Mouse (Mus musculus) macrophage (primary cell): Measurements from ENCODE around the gene Slc29a2. TPM values are rescaled to one million over a fixed set of nuclear protein-coding genes. Genes with fewer than 3 reads are reported as not detected.

ENCODE experiments used
- H3K27ac ChIP-seq: fragments of 350-480 bp; formaldehyde crosslinking; 2 replicates; pipeline ENCODE4 v1.9.0; 2021
- H3K36me3 ChIP-seq: fragments of 350-480 bp; formaldehyde crosslinking; 2 replicates; pipeline ENCODE4 v1.9.0; 2021; ENCODE audit errors: inconsistent target
- H3K4me3 ChIP-seq: fragments of 350-480 bp; formaldehyde crosslinking; 2 replicates; pipeline ENCODE4 v1.9.0; 2021; ENCODE audit errors: inconsistent target
- H3K79me2 ChIP-seq: fragments of 350-480 bp; formaldehyde crosslinking; 2 replicates; pipeline ENCODE4 v1.9.0; 2021; ENCODE audit errors: inconsistent target
- WGBS: methylation state at CpG from one replicate; pipeline ENCODE4 v1.1.7; 2026; ENCODE audit warnings: inconsistent platforms; ENCODE audit not compliant: missing documents; 5-methylcytosine and 5-hydroxymethylcytosine counted together
- polyA plus RNA-seq: library from polyadenylated mRNA; stranded (reverse); fragments of 250-400 nt; gene quantifications from 3 replicates; pipeline ENCODE4 v1.2.4, GENCODE M21; 2018; ENCODE audit warnings: inconsistent platforms

Gene Slc29a2
- polyA plus RNA-seq, 1 experiment from 2014 or later: 0.75 TPM

DNA sequence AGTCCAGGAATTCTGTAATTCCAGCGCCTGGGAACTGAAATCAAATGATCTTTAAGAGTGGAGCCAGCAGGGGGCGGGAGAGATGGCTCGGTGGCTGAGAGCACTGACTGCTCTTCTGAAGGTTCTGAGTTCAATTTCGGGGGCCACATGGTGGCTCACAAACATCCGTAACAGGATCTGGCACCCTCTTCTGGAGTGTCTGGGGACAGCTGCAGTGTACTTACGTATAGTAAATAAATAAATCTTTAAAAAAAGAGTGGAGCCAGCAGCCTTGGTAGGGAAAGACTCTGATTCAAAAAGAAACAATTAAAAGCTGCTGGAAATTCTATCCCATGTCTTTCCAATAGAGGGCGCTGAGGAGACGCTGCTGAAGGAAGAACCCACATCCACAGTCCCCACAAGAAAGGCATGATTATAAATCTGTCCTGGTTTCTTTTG, 8.7 kb upstream of the Slc29a2 start:
- Histone ChIP-seq H3K79me2 (no peaks in the 10 kb centered on the region), H3K36me3 (no peaks in the 10 kb centered on the region), H3K27ac (no peak overlapping the region), H3K4me3 (no peak overlapping the region)
- WGBS: 12% methylated on average over 8 of the region's 8 CpGs

DNA sequence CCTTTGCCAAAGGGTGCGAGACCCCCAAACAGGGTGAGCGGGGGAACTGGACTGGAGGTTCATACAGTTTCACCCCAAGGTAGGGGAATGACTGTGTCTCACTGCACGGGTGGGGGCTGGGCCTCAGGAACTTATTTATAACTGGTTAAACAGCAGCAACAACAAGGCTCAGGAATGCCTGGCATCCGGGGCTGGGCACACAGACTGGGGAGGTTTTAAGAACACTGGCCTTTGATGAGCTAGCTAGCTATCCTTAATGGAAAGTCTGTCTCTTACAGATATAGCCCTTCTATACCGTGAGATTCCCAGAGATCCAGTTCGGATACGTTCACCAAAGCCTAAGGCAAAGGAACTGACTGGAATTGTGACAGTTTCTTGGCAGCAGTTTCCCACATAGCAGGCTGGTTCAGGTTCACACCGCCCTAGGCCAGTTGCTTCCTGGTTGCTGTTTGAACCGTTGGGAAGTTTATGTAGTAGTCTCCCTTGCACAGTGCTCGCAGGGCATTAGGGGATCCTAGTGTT, 7.4 kb upstream of the Slc29a2 start:
- Histone ChIP-seq H3K79me2 (no peaks in the 10 kb centered on the region), H3K36me3 (no peaks in the 10 kb centered on the region), H3K27ac (no peak overlapping the region), H3K4me3 (no peak overlapping the region)
- 49% methylated on average over 10 of the region's 10 CpGs for WGBS

DNA sequence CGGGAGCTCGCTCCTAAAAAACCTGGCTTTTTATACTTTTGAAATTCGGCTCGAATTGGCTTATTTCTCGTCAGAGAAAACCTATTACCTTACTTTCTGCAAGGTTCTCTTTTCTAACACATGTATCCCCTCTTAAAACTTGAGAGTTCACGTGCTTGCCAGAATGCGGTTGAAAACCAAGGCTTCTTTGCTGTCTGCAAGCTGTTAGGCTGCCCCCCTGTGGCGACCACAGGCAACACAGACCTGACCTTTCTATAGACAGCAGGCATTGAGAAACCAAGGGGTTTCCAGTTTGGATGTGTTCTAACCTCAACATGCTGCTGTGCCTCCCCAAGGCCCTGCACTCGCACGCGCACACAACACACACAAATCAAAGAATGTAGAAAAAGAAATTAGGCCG, 6.9 kb upstream of the Slc29a2 start:
- no peak overlapping the region for H3K4me3 ChIP-seq
- 23% methylated on average over 11 of the region's 12 CpGs for WGBS
- H3K36me3 ChIP-seq: no peaks in the 10 kb centered on the region
- no peak overlapping the region for H3K27ac ChIP-seq
- no peaks in the 10 kb centered on the region for H3K79me2 ChIP-seq

DNA sequence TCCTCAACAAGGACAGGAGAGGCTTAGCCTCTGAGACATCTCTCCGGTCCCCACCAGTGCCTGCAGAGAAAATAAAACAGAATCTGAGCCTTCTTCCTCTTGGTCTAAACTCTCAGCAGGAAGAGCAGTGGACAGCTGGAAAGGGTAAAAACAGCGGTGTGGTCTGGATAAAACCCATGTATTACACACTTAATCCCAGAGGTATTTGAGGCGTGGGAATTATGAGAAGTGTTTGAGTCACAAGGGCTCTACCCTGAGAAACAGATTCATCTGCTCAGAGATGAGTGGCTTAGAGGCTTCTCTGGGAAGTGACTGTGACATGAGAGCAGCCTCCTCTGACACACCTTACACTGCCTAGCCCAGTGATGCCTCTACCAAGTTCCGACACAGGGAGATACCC, 6.0 kb upstream of the Slc29a2 start:
- Histone ChIP-seq H3K36me3 (no peaks in the 10 kb centered on the region), H3K79me2 (no peaks in the 10 kb centered on the region), H3K4me3 (no peak overlapping the region), H3K27ac (no peak overlapping the region)
- WGBS: 91% methylated on average over 4 of the region's 4 CpGs

DNA sequence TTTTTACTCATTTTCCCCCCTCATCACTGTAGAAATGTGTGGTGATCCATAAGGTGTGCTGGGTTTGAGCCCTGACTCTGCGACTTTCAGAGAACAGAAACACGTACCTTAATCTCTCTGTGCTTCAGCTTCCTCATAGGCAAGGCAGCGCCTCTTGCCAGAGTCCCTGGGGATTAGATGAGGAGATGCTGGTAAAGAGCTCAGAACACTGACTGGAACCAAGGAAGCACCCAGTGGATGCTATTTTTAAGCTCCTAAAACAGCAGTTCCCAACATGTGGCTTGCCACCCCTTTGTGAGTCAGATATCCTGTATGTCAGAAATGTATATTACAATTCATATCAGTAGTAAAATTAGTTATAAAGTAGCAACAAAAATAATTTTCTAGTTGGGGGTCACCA, 5.5 kb upstream of the Slc29a2 start:
- H3K79me2 ChIP-seq: no peaks in the 10 kb centered on the region
- H3K4me3 ChIP-seq: no peak overlapping the region
- 100% methylated on average over 3 of the region's 3 CpGs for WGBS
- 0 out of 2 replicates have a peak overlapping the region, but pooled peaks have one; percentile 8 for H3K27ac ChIP-seq
- H3K36me3 ChIP-seq: no peaks in the 10 kb centered on the region

DNA sequence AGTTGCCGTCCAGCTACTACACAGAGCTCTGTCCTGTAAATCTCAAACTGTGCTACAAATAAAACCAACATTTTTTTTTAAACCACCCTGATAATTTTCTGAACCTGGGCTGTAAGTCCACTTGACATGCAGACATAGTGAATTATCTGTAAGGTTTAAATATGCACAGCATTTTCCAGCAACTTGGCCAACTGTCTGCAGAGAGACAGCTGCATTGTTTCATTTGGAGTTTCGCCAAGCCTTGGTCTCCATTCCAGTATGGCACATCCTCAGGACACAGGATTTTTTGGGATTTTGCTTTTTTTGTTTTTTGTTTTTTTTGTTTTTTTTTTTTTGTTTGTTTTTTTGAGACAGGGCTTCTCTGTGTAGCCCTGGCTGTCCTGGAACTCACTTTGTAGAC, 2.2 kb upstream of the Slc29a2 start:
- WGBS: 96% methylated on average over 2 of the region's 2 CpGs
- no peak overlapping the region for H3K4me3 ChIP-seq
- H3K36me3 ChIP-seq: no peaks in the 10 kb centered on the region
- no peaks in the 10 kb centered on the region for H3K79me2 ChIP-seq
- no peak overlapping the region for H3K27ac ChIP-seq

DNA sequence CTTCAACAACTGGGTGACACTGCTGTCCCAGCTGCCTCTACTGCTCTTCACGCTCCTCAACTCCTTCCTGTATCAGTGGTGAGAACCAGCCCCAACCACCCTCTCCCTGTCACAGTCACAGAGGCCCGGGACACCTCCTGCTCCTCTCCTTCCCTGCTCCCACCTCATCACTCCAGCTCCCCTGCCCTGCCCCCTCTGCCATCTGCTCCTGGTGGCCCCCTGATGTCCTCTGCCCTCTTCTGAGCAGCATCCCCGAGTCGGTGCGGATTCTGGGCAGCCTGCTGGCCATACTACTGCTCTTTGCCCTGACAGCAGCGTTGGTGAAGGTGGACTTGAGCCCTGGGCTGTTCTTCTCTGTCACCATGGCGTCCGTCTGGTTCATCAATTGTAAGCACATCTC, 2.5 kb downstream of the Slc29a2 start:
- Histone ChIP-seq H3K36me3 (no peaks in the 10 kb centered on the region), H3K27ac (no peak overlapping the region), H3K79me2 (no peaks in the 10 kb centered on the region), H3K4me3 (no peak overlapping the region)
- 92% methylated on average over 8 of the region's 8 CpGs for WGBS

DNA sequence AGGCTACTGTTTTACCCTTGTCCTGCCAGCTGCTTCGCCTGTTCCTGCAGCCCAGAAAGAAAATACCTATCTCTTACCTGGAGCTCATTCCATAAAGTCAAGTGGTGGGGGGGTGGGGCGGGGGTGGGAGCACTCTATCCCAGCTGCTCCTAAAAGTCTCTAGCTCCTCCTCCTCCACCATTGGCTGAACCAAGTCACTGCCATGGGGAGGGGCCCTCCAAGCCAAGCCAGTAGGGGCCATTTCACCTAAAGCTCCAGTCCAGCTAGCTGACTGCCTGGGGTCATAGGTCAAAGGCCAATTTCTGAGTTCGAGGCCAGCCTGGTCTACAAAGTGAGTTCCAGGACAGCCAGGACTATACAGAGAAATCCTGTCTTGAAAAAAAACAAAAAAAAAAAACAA, 9.0 kb downstream of the Slc29a2 start:
- H3K79me2 ChIP-seq: no peaks in the 10 kb centered on the region
- H3K4me3 ChIP-seq: no peak overlapping the region
- no peak overlapping the region for H3K27ac ChIP-seq
- WGBS: 82% methylated on average over 3 of the region's 3 CpGs
- H3K36me3 ChIP-seq: no peaks in the 10 kb centered on the region

DNA sequence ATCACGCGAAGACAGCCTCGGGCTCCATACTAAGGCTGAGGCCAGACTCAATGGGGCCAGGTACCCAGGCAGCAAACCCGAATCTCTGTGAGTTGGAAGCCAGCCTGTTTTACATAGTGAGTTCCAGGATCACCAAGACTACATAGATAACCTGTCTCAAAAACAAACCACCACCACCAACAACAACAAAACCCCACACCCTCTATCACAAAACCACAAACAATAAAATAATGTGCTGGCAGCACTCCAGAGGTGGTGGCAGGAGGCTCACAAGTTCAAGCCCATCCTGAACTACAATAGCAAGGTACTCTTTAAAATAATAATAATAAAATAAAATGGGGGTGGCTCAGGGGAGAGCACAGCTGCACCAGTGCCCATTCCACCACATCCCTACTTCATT, 12.9 kb downstream of the Slc29a2 start:
- Histone ChIP-seq H3K79me2 (peaks cover 16% of the 10 kb centered on the region), H3K27ac (no peak overlapping the region), H3K36me3 (no peaks in the 10 kb centered on the region), H3K4me3 (no peak overlapping the region)
- WGBS: 95% methylated on average over 4 of the region's 4 CpGs

DNA sequence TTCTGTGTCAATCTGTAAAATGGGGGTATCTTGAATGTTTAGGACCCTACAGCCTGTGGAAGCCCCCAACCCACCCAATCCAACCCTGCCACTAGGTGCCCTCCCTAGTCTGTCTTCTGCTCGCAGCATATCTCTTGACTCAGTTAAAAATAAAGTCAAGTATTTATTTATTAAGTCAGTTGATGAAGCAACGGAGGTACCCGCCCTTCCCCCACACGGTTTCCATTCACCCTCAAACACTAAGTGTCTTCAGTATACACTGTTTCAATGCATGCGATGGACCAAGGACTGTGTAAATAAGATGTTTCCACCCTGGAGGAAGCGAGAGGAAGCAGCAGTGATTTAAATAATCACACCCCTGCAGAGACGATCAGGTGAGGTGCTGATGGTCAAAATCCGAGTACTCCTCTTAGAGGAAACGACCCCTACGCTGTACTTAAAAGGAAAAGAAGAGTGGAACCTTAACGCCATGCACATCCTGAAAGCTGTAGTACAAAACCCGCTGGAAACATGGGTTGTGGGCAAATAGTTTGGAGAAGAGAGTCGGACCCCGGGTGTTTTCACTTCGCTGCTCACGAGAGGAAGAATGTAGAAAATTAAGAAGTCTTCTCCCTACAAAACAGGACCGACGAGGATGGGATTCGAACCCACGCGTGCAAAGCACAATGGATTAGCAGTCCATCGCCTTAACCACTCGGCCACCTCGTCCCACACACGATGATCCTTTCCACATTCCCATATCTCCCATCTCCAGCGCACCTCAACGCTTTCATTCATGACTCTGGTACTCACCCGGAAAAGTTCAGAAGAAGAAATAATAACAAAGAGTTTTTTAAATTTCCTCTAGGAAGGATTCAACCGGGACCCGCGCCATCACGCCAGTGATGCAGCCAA, 14.3 kb downstream of the Slc29a2 start:
- WGBS: 13% methylated on average over 32 of the region's 32 CpGs
- Histone ChIP-seq H3K27ac (no peak overlapping the region), H3K4me3 (peak overlapping the region; percentile 92), H3K79me2 (peaks cover 30% of the 10 kb centered on the region), H3K36me3 (no peaks in the 10 kb centered on the region)

DNA sequence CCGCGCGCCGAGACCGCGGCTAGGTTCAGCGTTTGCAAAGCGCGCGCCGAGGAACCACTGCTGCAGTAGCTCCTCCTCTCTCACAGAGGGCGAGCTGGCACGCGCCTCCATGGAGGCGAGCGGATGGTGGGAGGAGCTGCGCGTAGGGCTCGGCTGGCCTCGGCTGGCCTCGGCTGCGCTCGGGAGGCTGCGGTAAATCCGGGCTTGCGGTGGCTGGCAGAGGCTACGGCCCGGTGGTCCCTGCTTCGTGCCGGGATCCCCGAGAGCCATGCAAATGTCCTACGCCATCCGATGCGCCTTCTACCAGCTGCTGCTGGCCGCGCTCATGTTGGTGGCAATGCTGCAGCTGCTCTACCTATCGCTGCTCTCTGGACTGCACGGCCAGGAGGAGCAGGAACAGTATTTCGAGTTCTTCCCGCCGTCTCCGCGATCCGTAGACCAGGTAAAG, 15.1 kb downstream of the Slc29a2 start, which contains the start of the genes B4gat1 and AC124502.3:
TSS of gene B4gat1 (plus strand) at position 118 of the 448 bp plus-strand sequence.
TSS of gene AC124502.3 (plus strand) at position 183 of the 448 bp plus-strand sequence.
- under 1% methylated on average over 33 of the region's 44 CpGs for WGBS
- Histone ChIP-seq H3K4me3 (peak within 1 kb of the TSS; percentile 92), H3K27ac (peak within 1 kb of the TSS; percentile 38), H3K36me3 (no peaks in the 10 kb centered on the region), H3K79me2 (peaks cover 38% of the 10 kb centered on the region)

DNA sequence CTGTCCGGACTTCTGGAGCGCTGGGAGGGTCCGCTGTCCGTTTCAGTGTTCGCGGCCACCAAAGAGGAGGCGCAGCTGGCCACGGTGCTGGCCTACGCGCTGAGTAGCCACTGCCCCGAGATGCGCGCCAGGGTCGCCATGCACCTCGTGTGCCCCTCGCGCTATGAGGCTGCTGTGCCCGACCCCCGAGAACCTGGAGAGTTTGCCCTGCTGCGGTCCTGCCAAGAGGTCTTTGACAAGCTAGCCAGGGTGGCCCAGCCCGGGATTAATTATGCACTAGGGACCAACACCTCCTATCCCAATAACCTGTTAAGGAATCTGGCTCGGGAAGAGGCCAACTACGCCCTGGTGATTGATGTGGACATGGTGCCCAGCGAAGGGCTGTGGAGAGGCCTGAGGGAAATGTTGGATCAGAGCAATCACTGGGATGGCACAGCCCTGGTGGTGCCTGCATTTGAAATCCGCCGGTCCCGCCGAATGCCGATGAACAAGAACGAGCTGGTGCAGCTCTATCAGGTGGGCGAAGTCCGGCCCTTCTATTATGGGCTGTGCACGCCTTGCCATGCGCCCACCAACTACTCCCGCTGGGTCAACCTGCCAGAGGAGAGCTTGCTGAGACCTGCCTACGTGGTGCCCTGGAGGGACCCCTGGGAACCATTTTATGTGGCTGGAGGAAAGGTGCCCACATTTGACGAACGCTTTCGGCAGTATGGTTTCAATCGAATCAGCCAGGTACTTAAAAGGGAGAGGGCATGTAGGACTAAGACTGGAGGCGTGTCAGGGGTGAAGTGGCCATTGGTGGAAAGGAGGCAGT, 15.8 kb downstream of the Slc29a2 start:
- WGBS: 25% methylated on average over 40 of the region's 41 CpGs
- Histone ChIP-seq H3K36me3 (no peaks in the 10 kb centered on the region), H3K27ac (no peak overlapping the region), H3K79me2 (peaks cover 46% of the 10 kb centered on the region), H3K4me3 (peak overlapping the region; percentile 92)

DNA sequence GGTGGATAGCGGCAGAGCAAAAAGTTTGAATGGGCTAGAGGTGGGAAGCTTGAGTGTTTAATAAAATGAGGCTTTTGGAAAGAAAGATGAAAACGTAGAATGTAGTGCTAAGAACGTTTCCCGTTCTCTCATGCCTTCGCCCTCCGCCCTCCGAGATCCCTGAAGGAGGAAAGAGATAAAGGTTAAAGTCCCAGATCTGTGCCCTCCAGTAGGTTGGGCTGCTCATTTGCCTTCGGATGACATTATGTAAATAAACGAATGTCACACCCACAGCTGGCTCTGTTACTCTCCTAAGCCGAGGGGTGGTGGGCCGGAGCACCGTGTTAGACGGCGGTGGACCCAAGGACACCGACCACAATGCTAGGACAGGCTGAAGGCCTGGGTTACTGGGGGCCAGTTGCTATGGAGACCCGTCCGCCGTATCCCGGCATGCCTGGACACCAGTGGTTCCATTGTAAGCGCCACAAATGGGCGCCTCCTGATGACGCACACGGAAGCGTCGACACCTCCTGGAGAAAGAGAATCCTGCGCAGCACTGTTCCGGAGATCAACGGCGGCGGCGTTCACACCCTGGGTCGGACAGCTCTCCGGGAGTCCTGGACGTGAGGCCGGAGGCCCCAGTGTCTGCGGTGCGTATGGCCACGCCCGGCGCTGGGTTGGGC, 17.3 kb downstream of the Slc29a2 start, which contains the start of gene Brms1:
TSS of gene Brms1 (plus strand) at position 493 of the 662 bp plus-strand sequence.
- Histone ChIP-seq H3K79me2 (peaks cover 57% of the 10 kb centered on the region), H3K27ac (peak within 1 kb of the TSS; percentile 51), H3K36me3 (peaks cover 7% of the 10 kb centered on the region; the same call in 1 of the 2 replicates), H3K4me3 (peak within 1 kb of the TSS; percentile 92)
- 5% methylated on average over 40 of the region's 40 CpGs for WGBS

DNA sequence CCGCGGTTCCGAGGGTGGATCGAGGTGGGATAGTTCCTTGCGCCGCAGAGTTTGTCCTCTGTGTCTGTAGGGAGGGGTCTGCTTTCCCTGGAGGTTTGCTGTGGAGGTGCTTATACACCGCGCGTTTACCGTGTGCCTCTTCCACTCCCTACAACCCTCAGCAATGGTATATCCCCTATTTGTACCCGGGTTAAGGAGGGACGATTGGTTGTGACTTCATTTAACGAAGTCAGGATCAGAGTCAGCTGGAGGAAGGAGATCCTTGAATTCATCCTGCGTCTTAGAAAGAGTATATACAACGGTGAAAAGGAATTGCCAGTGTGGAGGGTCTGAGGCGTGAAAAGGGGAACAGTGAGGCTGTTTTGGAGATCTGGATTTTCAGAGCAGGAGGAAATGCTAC, 17.9 kb downstream of the Slc29a2 start:
- Histone ChIP-seq H3K79me2 (peaks cover 57% of the 10 kb centered on the region), H3K36me3 (peaks cover 12% of the 10 kb centered on the region), H3K4me3 (peak overlapping the region; percentile 92), H3K27ac (peak overlapping the region; percentile 51)
- 0% methylated on average over 16 of the region's 16 CpGs for WGBS
